Mouse (Mus musculus): Measurements from ENCODE around the gene Mogs.
"Not testable (repeated sequence)": the region's sequence is repeated elsewhere in the genome, so short reads cannot be mapped to it uniquely, and the experiment has no call there.

The Mogs gene

DNA sequence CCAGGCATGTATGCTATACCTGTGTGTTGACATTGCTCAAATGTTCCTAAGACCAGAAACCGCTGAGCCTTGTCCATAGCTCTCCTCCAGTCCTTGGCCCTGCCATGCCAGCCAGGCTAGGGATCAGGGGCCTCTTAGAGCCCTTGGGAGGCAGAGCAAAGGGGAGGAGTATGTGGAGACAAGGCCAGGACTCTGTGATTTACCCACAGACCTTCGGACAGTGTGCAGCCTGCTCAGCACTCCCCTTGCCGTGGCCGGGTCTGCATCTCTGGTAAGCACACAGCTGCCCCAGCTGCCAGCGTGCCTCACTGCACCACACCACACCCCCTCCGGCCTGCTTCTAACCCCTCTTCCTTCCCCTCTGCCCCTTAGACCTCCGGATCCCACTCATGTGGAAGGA, 32.0 kb downstream of the Mogs start:
- no peak for DNase-seq (ENCODE audit: low read depth, low spot score)

DNA sequence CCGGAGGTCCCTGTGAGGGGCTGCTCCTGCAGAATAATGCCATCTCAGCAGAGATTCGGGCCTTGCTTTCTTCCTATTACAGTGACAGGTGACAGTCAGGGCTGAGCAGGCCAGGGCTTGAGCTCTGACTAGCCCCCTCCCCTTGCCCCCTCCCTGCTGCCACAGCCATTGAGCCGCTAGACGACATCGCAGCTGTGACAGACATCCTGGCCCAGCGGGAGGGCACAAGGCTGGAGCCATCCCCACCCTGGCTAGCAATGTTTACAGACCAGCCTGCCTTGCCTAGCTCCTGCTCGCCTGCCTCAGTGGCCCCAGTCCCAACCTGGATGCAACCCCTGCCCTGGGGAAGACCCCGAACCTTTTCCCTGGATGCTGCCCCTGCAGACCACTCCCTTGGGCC, 36.4 kb downstream of the Mogs start:
- no peak for DNase-seq (ENCODE audit: low read depth, low spot score)

DNA sequence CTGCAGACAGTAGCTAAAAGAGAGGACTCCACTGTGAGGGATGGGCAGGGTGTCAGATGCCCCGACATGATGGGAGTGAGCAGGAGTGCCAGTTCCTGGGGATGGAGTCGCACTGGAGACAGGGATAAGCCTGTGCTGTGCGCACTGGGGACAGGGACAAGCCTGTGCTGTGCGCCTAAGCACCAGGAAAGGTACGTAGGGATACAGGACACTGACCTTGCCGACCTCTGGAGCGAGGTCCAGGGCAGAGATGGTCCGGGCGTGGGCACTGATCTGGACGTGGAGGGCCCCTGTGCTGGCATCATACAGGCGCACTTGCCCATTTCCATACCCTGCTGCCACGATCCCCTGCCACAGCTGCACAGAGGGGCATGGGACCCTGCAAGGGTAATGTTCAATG, 37.7 kb downstream of the Mogs start:
- DNase-seq (ENCODE audit: low read depth, low spot score) = no peak

DNA sequence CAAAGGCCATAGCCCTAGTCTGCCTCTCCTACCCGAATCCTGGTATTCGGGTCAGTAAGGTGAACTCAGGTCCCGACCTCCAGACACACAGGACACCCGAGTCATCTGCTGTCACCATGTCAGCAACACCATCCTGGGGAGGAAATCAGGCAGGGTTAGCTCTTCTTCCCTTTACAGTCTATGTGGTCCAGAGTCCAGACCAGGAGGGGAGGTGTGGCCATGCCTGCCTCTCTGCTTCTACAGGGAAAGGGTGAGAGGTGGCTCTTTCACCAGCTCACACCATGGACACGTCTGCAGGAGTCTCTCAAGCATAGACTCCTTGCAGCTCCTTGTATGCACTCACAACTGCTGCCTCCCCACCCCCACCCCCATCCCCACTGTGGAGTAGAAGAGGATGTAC, 38.2 kb downstream of the Mogs start:
- DNase-seq (ENCODE audit: low read depth, low spot score) = no peak

DNA sequence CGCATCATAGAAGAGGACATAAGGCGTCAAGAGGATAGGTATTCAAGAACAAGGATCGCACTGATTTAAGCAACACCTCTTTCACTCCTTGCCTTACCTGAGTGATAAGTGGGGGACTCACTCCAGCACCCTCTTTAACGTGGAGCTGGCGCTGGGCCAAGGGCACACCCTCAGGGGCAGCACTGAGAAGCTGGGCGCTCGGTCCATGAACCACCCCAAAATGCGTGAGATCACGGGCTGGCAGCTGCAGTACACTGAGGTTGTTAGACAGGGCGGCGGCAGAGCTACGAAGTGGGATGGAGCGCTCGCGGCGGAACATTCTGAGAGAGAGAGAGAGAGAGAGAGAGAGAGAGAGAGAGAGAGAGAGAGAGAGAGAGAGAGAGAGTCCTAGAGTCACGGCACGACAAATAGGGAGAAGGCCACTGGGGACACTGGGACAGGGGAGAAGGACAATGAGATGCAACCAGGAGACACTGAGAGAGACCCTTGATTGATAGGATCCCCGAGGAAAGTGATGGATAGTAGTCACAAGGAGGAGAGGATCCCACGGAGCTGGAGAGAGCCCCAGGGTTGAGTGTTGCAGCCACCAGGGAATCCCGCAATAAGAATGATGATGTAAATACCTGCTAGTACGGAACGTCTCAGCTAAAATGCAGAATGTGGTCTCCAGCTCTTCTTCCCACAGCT, 40.4 kb downstream of the Mogs start:
- DNase-seq (ENCODE audit: low read depth, low spot score) = no peak

DNA sequence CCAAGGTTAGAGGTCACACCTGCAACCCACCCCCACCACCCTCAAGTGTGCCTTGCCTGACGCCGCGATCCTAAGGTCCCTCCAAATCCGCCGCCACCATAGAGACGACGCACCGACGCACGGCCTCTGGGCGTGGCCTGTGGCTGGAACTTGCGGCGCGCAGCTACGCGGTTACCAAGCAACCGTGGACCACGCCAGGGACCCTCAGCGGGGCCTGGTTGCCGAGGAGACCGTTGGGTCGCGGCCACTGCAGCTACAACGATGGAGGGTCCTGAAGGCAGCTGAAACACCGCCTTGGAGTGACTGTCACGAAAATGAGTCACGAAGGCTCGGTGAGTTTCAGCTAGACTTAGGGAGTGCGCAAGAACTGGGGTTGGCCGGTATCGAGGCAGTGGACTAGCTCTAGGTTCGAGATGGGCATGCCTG, 41.0 kb downstream of the Mogs start, which contains the start of the genes Wdr54 and 1700003E16Rik:
Gene Wdr54 (minus strand): TSS at position 139 of the 426 bp plus-strand sequence.
Gene 1700003E16Rik (plus strand): TSS at position 146 of the 426 bp plus-strand sequence.
- no peak for DNase-seq (ENCODE audit: low read depth, low spot score)

DNA sequence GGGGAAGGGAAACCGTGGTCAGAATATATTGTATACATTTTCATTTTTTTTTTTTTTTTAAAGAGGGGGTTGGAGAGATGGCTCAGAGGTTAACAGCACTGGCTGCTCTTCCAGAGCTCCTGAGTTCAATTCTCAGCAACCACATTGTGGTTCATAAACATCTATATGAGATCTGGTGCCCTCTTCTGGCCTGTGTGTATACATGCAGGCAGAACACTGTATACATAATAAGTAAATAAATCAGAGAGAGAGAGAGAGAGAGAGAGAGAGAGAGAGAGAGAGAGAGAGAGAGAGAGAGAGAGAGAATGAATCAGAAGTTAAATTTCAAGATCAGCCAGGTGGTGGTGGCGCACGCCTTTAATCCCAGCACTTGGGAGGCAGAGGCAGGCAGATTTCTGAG, 44.2 kb downstream of the Mogs start:
- not testable (repeated sequence) for DNase-seq (ENCODE audit: low read depth, low spot score)

DNA sequence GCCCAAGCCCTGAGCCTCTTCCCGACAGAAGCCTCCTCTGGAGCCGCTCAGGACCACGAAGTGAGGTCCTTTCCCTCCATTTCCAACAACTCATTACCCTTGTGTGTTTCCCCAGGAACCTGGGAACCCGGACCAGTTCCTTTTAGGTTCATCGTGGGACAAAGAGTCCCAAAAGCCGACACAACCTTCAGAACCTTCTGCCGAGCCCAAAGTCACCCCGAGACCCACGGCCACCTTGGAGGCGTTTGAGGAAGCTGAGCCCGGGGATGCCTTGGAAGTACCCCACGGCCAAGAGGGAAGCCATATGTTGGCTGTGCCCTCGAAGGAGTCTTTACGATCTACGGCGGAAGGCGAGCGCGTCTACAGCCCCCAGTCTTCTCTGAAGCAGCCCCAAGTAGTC, 46.1 kb downstream of the Mogs start:
- no peak for DNase-seq (ENCODE audit: low read depth, low spot score)

DNA sequence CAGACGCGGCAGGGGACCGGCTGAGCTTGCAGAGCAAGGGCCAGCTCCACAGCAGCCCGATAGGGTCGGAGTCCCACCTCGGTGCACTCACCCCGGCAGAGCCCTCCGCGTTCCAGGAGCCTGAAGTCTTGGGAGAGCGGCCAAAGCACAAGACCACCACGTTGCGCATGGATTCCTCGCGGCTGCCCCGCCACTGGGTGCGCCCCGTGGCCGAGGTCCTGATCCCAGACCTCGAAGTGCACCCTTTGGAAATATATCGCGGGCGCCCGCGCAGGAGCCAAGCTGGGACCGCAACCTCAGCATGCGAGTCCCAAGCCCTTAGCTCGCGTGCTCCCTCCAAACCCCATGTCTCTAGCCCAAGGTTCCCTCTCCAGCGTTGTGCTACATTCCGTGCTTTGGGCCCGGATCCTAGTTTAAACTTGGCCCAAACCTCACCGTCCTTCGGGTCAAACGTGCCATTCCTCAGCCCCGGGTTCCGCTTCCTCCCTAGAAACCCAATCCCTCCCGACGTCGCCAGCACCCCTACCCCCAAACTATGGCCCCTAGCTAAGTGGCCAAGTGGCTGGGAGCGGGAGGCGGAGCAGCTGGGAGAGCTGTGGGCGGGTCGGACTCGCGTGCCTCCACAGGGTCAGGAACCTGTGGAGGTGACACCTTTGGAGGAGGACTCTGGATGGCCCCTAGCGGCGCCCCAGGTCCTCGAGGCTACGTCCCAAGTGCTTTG, 46.8 kb downstream of the Mogs start:
- no peak for DNase-seq (ENCODE audit: low read depth, low spot score)

DNA sequence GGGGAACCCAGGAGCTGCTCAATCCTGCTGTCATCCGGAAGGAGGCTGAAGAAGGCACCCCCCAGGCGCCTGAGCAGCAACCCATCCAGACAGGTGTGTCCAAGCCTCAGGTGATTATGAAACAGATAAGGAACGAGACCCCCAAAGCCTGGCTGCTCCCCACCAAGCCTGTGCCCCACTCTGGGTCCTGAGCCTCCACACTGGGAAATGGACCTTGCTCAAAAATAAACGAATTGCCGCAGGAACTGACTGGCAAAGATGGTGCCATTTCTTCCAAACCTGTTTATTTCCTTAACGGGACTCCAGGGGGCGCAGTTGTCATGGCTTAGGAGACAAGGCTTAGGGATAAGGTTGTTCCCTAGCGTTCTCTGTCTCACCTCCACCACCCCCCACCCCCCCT, 47.4 kb downstream of the Mogs start:
- no peak for DNase-seq (ENCODE audit: low read depth, low spot score)

DNA sequence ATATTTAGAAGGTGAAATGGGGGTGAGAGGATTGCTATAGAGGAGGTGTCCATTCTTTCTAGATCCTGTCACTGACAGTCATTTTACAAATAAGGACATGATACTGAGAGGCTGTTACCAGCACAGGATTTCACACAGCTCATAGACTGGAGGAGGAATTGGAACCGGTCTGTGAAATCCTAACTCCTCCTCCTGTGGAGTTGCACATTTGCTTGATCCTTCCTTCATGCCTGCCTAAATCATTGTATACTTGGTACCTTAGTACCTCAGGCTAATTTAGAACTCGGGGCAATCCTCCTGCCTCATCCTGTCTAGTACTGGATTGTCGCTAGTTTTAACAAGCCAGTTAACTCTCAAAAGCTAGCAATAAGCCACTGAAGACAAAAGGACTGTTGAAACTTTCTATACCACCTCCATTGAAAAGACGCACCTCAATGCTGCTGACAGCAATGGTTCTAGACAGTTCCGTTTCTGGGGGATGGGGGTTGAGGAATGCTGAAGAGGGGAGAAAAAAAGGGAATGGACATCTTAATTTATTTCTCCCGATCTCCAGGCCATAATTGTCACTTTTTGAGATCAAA, 49.8 kb downstream of the Mogs start:
- no peak for DNase-seq (ENCODE audit: low read depth, low spot score)

DNA sequence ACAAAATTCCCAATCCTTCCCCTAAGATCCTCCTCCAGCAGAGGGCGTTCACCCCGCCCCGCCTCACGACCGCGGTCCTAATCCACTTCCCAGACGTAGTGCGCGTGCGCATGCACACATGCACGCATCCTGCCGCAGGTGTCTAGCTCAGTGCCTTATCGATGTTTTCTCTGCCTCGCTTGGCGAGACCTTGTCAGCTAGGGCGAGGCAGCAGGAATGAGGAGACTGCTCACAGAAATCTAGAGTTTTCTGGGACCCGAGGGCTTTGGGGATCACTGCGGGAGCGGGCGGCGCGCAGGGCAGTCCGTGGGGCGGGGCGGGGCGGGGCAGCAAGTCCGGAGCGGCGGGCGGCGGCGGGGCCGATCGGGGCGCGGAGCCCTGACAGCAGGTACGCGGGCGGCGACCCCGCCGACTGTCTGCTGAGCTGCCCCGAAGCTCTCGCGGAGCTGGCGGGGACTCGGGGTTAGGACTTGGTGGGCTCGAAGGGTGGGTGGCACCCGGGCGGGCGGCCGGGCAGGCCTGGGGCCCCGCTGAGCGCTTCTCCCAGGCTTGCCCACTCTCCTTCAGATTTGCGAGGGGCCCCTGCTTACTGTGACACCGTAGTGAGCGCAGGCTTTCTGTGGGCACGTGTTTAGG, 50.4 kb downstream of the Mogs start, which contains the start of gene Dctn1:
Gene Dctn1 (plus strand): TSS at position 314 of the 636 bp plus-strand sequence.
- DNase-seq (ENCODE audit: low read depth, low spot score) = peak; percentile 78

DNA sequence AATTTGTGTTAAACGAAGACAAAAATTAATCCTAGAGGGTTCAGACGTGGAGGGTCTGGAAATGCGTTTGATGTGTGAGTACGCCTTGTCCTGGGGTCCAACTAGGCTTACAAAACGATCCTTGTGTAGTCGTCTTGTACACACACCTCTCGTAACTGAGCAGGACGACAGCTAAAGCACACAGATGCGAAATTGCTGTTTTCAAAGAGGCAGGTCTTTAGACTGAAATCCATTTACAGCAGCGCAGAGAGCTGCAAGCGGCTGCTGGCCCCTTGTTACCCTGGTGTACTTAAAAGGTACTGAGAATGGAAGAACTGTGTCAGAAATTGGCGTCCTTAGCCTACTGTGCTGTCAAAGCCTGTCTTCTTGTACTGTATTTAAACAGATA, 50.9 kb downstream of the Mogs start:
- no peak for DNase-seq (ENCODE audit: low read depth, low spot score)

Measured in WW6 (cell line).